In genomic region chr9:20765274-20765673, GRCm38 (mm10) we compare ENCODE assay signal across 30 mouse cellular contexts. TPM values are rescaled to one million over a fixed set of nuclear protein-coding genes. Genes with fewer than 3 reads are reported as not detected.
DNase-seq lines count a peak whose midpoint lies in the region; ATAC-seq and TF ChIP-seq lines count a peak whose summit lies in the region.
"Had no signal": no experiment of that assay in that cellular context is flagged by ENCODE, and none has a peak within 500 bp of the region (broad histone marks: within the 10 kb centered on the region; RNA-seq: fewer than 3 reads in every experiment).

No protein-coding gene starts in this region.

- H3K4me1 ChIP-seq in MEL (ENCODE audit: control insufficient read depth in 1 of 2, insufficient read depth in 2 of 2, low read length in 2 of 2): no peaks in the 10 kb centered on the region
- no peaks in the 10 kb centered on the region for H3K4me1 ChIP-seq in heart, embryonic 11.5 days (ENCODE audit: control insufficient read depth, insufficient read depth, low read length)
- H3K4me1 ChIP-seq: heart, embryonic 15.5 days; midbrain, embryonic 15.5 days had no signal

- DNase-seq in CD4-positive helper T cell, adult 2 months (ENCODE audit: low read depth, low spot score): peak; percentile 87
- DNase-seq in MEL (ENCODE audit: low read depth, low spot score): no peak
- peak; percentile 83 for DNase-seq in induced T-regulatory cell, adult 2 months (ENCODE audit: low read depth)
- DNase-seq in splenic B cell, adult 2 months (ENCODE audit: low read depth, low spot score): peak; percentile 28
- DNase-seq in urinary bladder, postnatal 4 days (ENCODE audit: low spot score in 2 of 2): no peak
- DNase-seq in heart, postnatal 25 days (ENCODE audit: low spot score): no peak
- DNase-seq: cerebellum, adult 2 months; cerebellum, postnatal 36 days; gastrocnemius, adult 2 months; kidney, adult 8-10 months; kidney, postnatal 14 days; liver; retina, postnatal 1 day; right cerebral cortex, postnatal 4 days; thymus, postnatal 36 days had no signal

- H3K9me3 ChIP-seq in MEL (replicated peaks; ENCODE audit: insufficient read depth, low read length): no peaks in the 10 kb centered on the region
- H3K9me3 ChIP-seq in heart, embryonic 11.5 days (replicated peaks; ENCODE audit: control insufficient read depth, low read length): no peaks in the 10 kb centered on the region
- H3K9me3 ChIP-seq: heart, embryonic 15.5 days; megakaryocyte, embryonic 14.5 days; midbrain, embryonic 15.5 days had no signal

- H3K9ac ChIP-seq in MEL (ENCODE audit: control insufficient read depth, low read depth, low read length, poor library complexity, severe bottlenecking): no peak overlapping the region
- no peak overlapping the region for H3K9ac ChIP-seq in heart, embryonic 11.5 days (ENCODE audit: low read depth, low read length)
- H3K9ac ChIP-seq: heart, embryonic 15.5 days; midbrain, embryonic 15.5 days had no signal

- H3K27me3 ChIP-seq in MEL (ENCODE audit: control insufficient read depth in 1 of 2, insufficient read depth in 2 of 2, low read length in 2 of 2): peaks cover 4 to 5% of the 10 kb centered on the region in 2 experiments; a peak in 3 of 4 replicates
- no peaks in the 10 kb centered on the region; the same call in 1 of the 2 replicates for H3K27me3 ChIP-seq in splenic B cell, adult 2 months (ENCODE audit: control insufficient read depth, insufficient read depth, low read length, poor library complexity, severe bottlenecking)
- no peaks in the 10 kb centered on the region; the same call in 1 of the 2 replicates for H3K27me3 ChIP-seq in heart, embryonic 11.5 days (ENCODE audit: control insufficient read depth, insufficient read depth, low read length)
- H3K27me3 ChIP-seq: heart, embryonic 15.5 days; midbrain, embryonic 15.5 days had no signal

- no peak for TF ChIP-seq POLR2A in MEL (IDR thresholded peaks at IDR 0.05; ENCODE audit: control insufficient read depth in 1 of 2, insufficient read depth in 1 of 2, low read depth in 1 of 2, low read length in 2 of 2, poor library complexity in 1 of 2)

- intact Hi-C loops in heart, postnatal 25 days (cut with DNase I): no loop called here

- no peak overlapping the region for H3K4me3 ChIP-seq in MEL (ENCODE audit: control insufficient read depth in 1 of 2, insufficient read depth in 1 of 2, low read depth in 2 of 2, low read length in 2 of 2)
- no peak overlapping the region for H3K4me3 ChIP-seq in heart, embryonic 11.5 days (ENCODE audit: low read depth, low read length)
- H3K4me3 ChIP-seq: gastrocnemius, adult 2 months; heart, embryonic 15.5 days; megakaryocyte, embryonic 14.5 days; midbrain, embryonic 15.5 days had no signal

- TF ChIP-seq EP300 in MEL (IDR thresholded peaks at IDR 0.05; ENCODE audit: low read depth in 1 of 2, low read length in 2 of 2): no peak

- no peak overlapping the region for H3K27ac ChIP-seq in MEL (ENCODE audit: control insufficient read depth, low read depth, low read length)
- H3K27ac ChIP-seq in heart, embryonic 11.5 days (ENCODE audit: low read depth, low read length): no peak overlapping the region
- H3K27ac ChIP-seq: gastrocnemius, adult 2 months; heart, embryonic 15.5 days; midbrain, embryonic 15.5 days had no signal

- ATAC-seq in heart, embryonic 11.5 days (replicated peaks; ENCODE audit: insufficient number of reproducible peaks, low FRiP score, low TSS enrichment): no peak
- ATAC-seq: lung, postnatal 0 days; midbrain, embryonic 15.5 days had no signal

- no peak for TF ChIP-seq CTCF in MEL (IDR thresholded peaks at IDR 0.05 in 2 of 3, conservative IDR thresholded peaks at IDR 0.05 in 1 of 3; ENCODE audit: control insufficient read depth in 1 of 3, insufficient read depth in 1 of 3, low read depth in 2 of 3, low read length in 3 of 3, poor library complexity in 1 of 3, severe bottlenecking in 1 of 3)

- no peaks in the 10 kb centered on the region for H3K36me3 ChIP-seq in MEL (ENCODE audit: control insufficient read depth in 1 of 2, insufficient read depth in 2 of 2, low read length in 2 of 2)
- H3K36me3 ChIP-seq in splenic B cell, adult 2 months (ENCODE audit: control insufficient read depth, insufficient read depth, low read length, poor library complexity, severe bottlenecking): no peaks in the 10 kb centered on the region
- no peaks in the 10 kb centered on the region for H3K36me3 ChIP-seq in heart, embryonic 11.5 days (ENCODE audit: control insufficient read depth, insufficient read depth, low read length)
- H3K36me3 ChIP-seq: heart, embryonic 15.5 days; midbrain, embryonic 15.5 days had no signal

- H3K4me2 ChIP-seq in heart, embryonic 11.5 days: no peak overlapping the region
- H3K4me2 ChIP-seq: heart, embryonic 15.5 days; midbrain, embryonic 15.5 days had no signal

- no peaks in the 10 kb centered on the region for H3K79me2 ChIP-seq in MEL (ENCODE audit: control insufficient read depth, insufficient read depth, low read length, poor library complexity)

- 70% methylated on average over 2 of the region's 2 CpGs for WGBS in heart, embryonic 11.5 days (ENCODE audit: insufficient replicate concordance)

- TF ChIP-seq RAD21 in MEL (IDR thresholded peaks at IDR 0.05; ENCODE audit: low read depth, low read length): no peak

TF ChIP-seq in MEL, 35 proteins besides CTCF, POLR2A, EP300 and RAD21:
- TF ChIP-seq HCFC1 (IDR thresholded peaks at IDR 0.05; ENCODE audit: low read depth, low read length) (no peak), BHLHE40 (IDR thresholded peaks at IDR 0.05; ENCODE audit: borderline replicate concordance, low read depth, low read length) (peak; percentile 57; the same call in 1 of the 2 replicates), RCOR1 (IDR thresholded peaks at IDR 0.05; ENCODE audit: low read depth, low read length) (0 out of 2 replicates have a peak, but pooled peaks have one; percentile 50), NRF1 (IDR thresholded peaks at IDR 0.05; ENCODE audit: insufficient read depth, low read depth, low read length, poor library complexity, severe bottlenecking) (no peak), POLR2AphosphoS5 (IDR thresholded peaks at IDR 0.05; ENCODE audit: borderline replicate concordance, low read depth, low read length) (no peak), CHD1 (IDR thresholded peaks at IDR 0.05; ENCODE audit: low read depth, low read length) (no peak), USF2 (IDR thresholded peaks at IDR 0.05; ENCODE audit: borderline replicate concordance in 1 of 2, insufficient read depth in 1 of 2, low read depth in 1 of 2, low read length in 2 of 2) (no peak), ZKSCAN1 (IDR thresholded peaks at IDR 0.05; ENCODE audit: low read depth, low read length) (no peak), KAT2A (conservative IDR thresholded peaks at IDR 0.05; ENCODE audit: low read depth, low read length) (no peak)
TF ChIP-seq in MEL: peak in this region for 2.

RNA-seq across cellular contexts. Expression of gene Olfm2, which starts 19.1 kb away (rescaled TPM):
- total RNA-seq in MEL (2012; rRNA removed): 0.26 and 0.54 TPM in 2 replicates
- polyA plus RNA-seq in MEL (2012; ENCODE audit: insufficient read depth in 1 of 2, insufficient read length in 2 of 2, low read depth in 1 of 2, low replicate concordance in 2 of 2, missing spikeins in 1 of 2): 1 to 10 TPM in 1 of 2 experiments, not detected in 1; 1.9 TPM
- total RNA-seq in heart, postnatal 25 days (2021): under 1 TPM in 1 of 2 experiments, not detected in 1; 0.18 TPM
- 1.4 and 2.3 TPM in 2 replicates for polyA plus RNA-seq in heart, embryonic 11.5 days (2014; fragmentation: Nextera tagmentation; extraction: Ambion mirVana)

RNA-seq across cellular contexts. Expression of gene Col5a3, which starts 49.6 kb away (rescaled TPM):
- total RNA-seq in MEL (2012; rRNA removed): 0.07 and 0.08 TPM in 2 replicates
- polyA plus RNA-seq in MEL (2012; ENCODE audit: insufficient read depth in 1 of 2, insufficient read length in 2 of 2, low read depth in 1 of 2, low replicate concordance in 2 of 2, missing spikeins in 1 of 2): under 1 TPM in 1 of 2 experiments, not detected in 1; 0.53 TPM
- total RNA-seq in heart, postnatal 25 days (2021): 10 to 100 TPM; 26.1 to 30.2 TPM
- 0.04 TPM in 1 of 2 replicates, not detected in the other for polyA plus RNA-seq in heart, embryonic 11.5 days (2014; fragmentation: Nextera tagmentation; extraction: Ambion mirVana)

RNA-seq across cellular contexts. Expression of gene Rdh8, which starts 53.0 kb away (rescaled TPM):
- not detected in 2 replicates for total RNA-seq in MEL (2012; rRNA removed)
- not detected for polyA plus RNA-seq in MEL (2012; ENCODE audit: insufficient read depth in 1 of 2, insufficient read length in 2 of 2, low read depth in 1 of 2, low replicate concordance in 2 of 2, missing spikeins in 1 of 2)
- total RNA-seq in heart, postnatal 25 days (2021): not detected
- polyA plus RNA-seq in heart, embryonic 11.5 days (2014; fragmentation: Nextera tagmentation; extraction: Ambion mirVana): not detected in 2 replicates
- total RNA-seq: adrenal gland, postnatal 4 days; layer of hippocampus, adult 8-10 months; left cerebral cortex, adult 18-20 months; left cerebral cortex, postnatal 36 days had no signal
- polyA plus RNA-seq: cerebellum, adult 2 months; forebrain, embryonic 11.5 days; gonadal fat pad, adult 2 months; heart, embryonic 15.5 days; hindbrain, embryonic 11.5 days; intestine, embryonic 14.5 days; liver, embryonic 16.5 days; lung, postnatal 0 days; midbrain, embryonic 15.5 days; testis, adult 2 months had no signal

Comparison
In these comparisons a context has a peak if more than half of its experiments do, and no peak if none do; other contexts are left out.
1. DNase-seq: peak in CD4-positive helper T cell, adult 2 months (single experiment), induced T-regulatory cell, adult 2 months (single experiment) and splenic B cell, adult 2 months (single experiment); none in MEL (single experiment), urinary bladder, postnatal 4 days (0 of 2) and heart, postnatal 25 days (single experiment).
2. RNA of gene Col5a3, which starts 49.6 kb away (total RNA-seq): 26.1 to 30.2 TPM in heart, postnatal 25 days; 0.07 to 0.08 TPM in MEL; every median in the first group is over 10 times any median in the second.